Mouse (Mus musculus) forebrain, postnatal 0 days (tissue): ENCODE results near the gene Pdcd11. TPM values are rescaled to one million over a fixed set of nuclear protein-coding genes. Genes with fewer than 3 reads are reported as not detected.

ENCODE experiments used
- ATAC-seq: fragments of 200-750 bp; cut with Nextera tagmentation; 2 replicates; pipeline ENCODE4 v1.8.0; 2017; ENCODE audit warnings: mild to moderate bottlenecking, moderate library complexity
- DNase-seq: peaks from one replicate; pipeline ENCODE4 v3.0.0-alpha.2; 2015
- H3K27ac ChIP-seq: fragments of 300-500 bp; sonication (generic); 2 replicates; pipeline ENCODE4 v1.5.1; 2014; ENCODE audit warnings: low read depth, mild to moderate bottlenecking, antibody characterized with exemption, low read length, moderate library complexity, mixed read lengths
- H3K27me3 ChIP-seq: fragments of 300-500 bp; sonication (generic); 2 replicates; pipeline ENCODE4 v1.6.1; 2014; ENCODE audit warnings: mild to moderate bottlenecking, low read length, mixed read lengths; ENCODE audit not compliant: insufficient read depth
- H3K36me3 ChIP-seq: fragments of 300-500 bp; sonication (generic); 2 replicates; pipeline ENCODE4 v1.6.1; 2014; ENCODE audit warnings: mild to moderate bottlenecking, moderate library complexity; ENCODE audit not compliant: insufficient read depth
- H3K4me1 ChIP-seq: fragments of 300-500 bp; sonication (generic); 2 replicates; pipeline ENCODE4 v1.6.1; 2014; ENCODE audit warnings: antibody characterized with exemption; ENCODE audit not compliant: insufficient read depth
- H3K4me2 ChIP-seq: fragments of 300-500 bp; sonication (generic); 2 replicates; pipeline ENCODE4 v1.6.1; 2014; ENCODE audit warnings: low read depth, mild to moderate bottlenecking, moderate library complexity
- H3K4me3 ChIP-seq: fragments of 300-500 bp; sonication (generic); 2 replicates; pipeline ENCODE4 v1.5.1; 2014; ENCODE audit warnings: low read depth, low read length, mixed read lengths
- H3K9ac ChIP-seq: fragments of 300-500 bp; sonication (generic); 2 replicates; pipeline ENCODE4 v1.6.1; 2014; ENCODE audit warnings: mild to moderate bottlenecking
- H3K9me3 ChIP-seq: fragments of 300-500 bp; sonication (generic); 2 replicates; pipeline ENCODE4 v1.6.1; 2016; ENCODE audit warnings: low read length
- CTCF ChIP-seq: sonication (generic); IDR thresholded peaks from 2 replicates; pipeline ENCODE4 v1.5.1; 2016; ENCODE audit warnings: antibody characterized with exemption, control low read depth, low read depth
- WGBS: fragments of 180-500 bp; shearing (Covaris S2); extraction: QIAGEN DNeasy Blood & Tissue Kit; methylation state at CpG from one replicate; pipeline ENCODE4 v1.1.7; 2014; 5-methylcytosine and 5-hydroxymethylcytosine counted together
- polyA plus RNA-seq: library from polyadenylated mRNA; unstranded; fragments of >200 nt; fragmentation: Nextera tagmentation; extraction: Ambion mirVana; gene quantifications from 2 replicates; pipeline ENCODE4 v1.2.1, GENCODE M21; 2015
- total RNA-seq: library from RNA; depleted of rRNA; stranded (reverse); fragments of >200 nt; gene quantifications from 2 replicates; pipeline ENCODE4 v1.2.3, GENCODE M21; 2014; rRNA removed

Pdcd11 gene
- total and polyA plus RNA-seq, 2 experiments from 2014 or later: 3.8 to 17.2 TPM

DNA sequence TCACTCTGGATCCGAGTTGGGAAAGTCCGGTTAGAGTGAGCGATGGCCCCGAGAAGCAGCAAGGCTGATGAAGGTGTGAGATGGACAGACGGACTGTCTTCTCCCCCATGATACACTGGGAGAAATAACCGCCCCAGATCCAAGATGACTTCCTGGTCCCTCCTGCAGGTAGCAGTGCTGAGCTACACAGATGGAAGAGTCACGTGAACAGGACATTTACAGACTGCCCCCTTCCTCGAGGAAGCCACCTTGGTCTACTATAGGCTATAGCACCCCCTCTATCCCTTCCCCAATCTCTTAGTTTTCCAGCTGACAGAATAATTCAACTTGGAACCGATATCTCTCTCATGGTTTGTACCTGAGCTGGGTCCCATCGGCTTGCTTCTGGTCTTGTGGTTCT is 87.4 kb downstream of the Pdcd11 start:
- Histone ChIP-seq H3K9ac (no peak overlapping the region), H3K27me3 (no peaks in the 10 kb centered on the region; the same call in 1 of the 2 replicates), H3K4me2 (peak overlapping the region; percentile 88), H3K27ac (0 out of 2 replicates have a peak overlapping the region, but pooled peaks have one; percentile 83), H3K36me3 (no peaks in the 10 kb centered on the region), H3K4me1 (peaks cover 2% of the 10 kb centered on the region; the same call in 1 of the 2 replicates), H3K4me3 (peak overlapping the region; percentile 75), H3K9me3 (no peaks in the 10 kb centered on the region)
- ATAC-seq (peak; percentile 48; the same call in 1 of the 2 replicates), DNase-seq (peak; percentile 55)
- WGBS: 22% methylated on average over 10 of the region's 10 CpGs
- peak; percentile 69 for TF ChIP-seq CTCF

DNA sequence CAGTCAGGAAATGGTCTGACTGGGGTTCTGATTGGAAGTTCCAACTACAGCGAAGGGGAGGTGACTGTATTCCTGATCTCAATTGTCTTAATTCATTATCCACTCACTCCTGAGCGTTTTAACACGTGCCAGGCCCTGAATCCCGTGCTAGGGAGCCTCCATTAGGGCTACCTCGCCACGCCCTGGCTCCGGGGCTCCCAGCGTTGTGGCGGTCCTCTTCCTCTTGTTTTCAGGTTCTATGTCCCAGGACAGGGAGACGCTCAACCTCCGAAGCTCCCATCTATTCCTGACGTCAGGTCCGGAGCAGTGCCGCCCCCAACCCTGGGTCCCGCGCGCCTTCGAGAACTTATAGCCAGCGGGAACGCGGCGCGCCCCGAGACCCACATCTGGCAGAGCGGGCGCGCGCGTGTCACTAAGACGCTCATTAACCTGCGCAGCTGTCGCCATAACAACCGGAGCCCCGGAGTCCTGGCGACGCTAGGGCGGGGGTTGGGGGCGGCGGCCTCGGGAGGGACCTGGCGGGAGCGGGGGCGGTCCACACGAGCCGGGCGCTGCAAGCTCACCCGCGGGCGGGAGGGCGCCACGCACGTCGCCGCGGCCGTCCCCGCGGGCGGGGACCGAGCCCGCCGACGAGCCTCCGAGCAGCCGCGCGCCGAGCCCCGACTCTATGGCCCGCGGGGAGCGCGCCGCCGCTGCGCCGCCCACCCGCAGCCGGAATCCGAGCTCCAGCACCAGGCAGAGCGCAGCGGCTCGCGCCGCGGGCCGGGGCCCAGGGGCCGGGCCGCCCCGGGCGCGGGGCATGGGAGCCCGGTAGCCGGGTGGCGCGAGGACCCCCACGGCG is 88.1 kb downstream of the Pdcd11 start, which contains the start of gene Neurl1a:
Gene Neurl1a (plus strand): TSS at position 390 of the 841 bp plus-strand sequence.
- Histone ChIP-seq H3K27ac (peak within 1 kb of the TSS; percentile 83), H3K9ac (peak within 1 kb of the TSS; percentile 64), H3K4me1 (peaks cover 2% of the 10 kb centered on the region; the same call in 1 of the 2 replicates), H3K36me3 (no peaks in the 10 kb centered on the region), H3K4me2 (peak within 1 kb of the TSS; percentile 88), H3K27me3 (no peaks in the 10 kb centered on the region; the same call in 1 of the 2 replicates), H3K4me3 (peak within 1 kb of the TSS; percentile 75), H3K9me3 (no peaks in the 10 kb centered on the region)
- ATAC-seq: peak; percentile 83
- no peak for TF ChIP-seq CTCF
- DNase-seq: peak; percentile 84
- WGBS: 2% methylated on average over 85 of the region's 98 CpGs

DNA sequence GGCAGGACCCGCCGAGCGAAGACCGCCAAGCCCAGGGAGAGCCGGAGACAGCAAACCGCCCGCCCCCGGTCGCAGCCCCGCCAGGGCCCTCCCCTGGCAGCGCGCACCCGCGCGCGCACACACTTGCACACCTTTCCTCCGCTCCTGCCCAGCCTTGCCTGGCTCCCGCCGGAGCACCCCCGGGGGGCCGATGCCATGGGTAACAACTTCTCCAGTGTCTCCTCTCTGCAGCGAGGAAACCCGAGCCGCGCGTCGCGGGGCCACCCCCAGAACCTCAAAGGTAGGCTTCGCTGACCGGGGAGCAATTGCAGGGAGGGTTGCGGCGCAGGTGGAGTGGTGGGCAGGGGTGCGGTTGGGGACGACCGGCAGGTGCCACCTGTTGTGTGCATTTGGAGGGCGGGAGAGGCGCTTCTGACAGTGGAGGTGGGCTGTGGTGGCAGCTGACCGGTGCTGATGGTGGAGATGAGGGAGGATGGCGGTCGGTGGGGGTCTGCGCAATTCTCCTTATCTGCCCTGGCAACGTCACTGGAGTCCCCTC is 88.8 kb downstream of the Pdcd11 start:
- 1% methylated on average over 42 of the region's 42 CpGs for WGBS
- no peaks in the 10 kb centered on the region for H3K9me3 ChIP-seq
- H3K4me3 ChIP-seq: peak overlapping the region; percentile 75
- no peaks in the 10 kb centered on the region for H3K36me3 ChIP-seq
- DNase-seq (peak; percentile 43), ATAC-seq (peak; percentile 53)
- H3K4me1 ChIP-seq: peaks cover 2% of the 10 kb centered on the region; the same call in 1 of the 2 replicates
- H3K4me2 ChIP-seq: peak overlapping the region; percentile 88
- H3K27me3 ChIP-seq: no peaks in the 10 kb centered on the region; the same call in 1 of the 2 replicates
- peak overlapping the region; percentile 83 for H3K27ac ChIP-seq
- TF ChIP-seq CTCF: 0 out of 2 replicates have a peak, but pooled peaks have one; percentile 4
- H3K9ac ChIP-seq: peak overlapping the region; percentile 64

DNA sequence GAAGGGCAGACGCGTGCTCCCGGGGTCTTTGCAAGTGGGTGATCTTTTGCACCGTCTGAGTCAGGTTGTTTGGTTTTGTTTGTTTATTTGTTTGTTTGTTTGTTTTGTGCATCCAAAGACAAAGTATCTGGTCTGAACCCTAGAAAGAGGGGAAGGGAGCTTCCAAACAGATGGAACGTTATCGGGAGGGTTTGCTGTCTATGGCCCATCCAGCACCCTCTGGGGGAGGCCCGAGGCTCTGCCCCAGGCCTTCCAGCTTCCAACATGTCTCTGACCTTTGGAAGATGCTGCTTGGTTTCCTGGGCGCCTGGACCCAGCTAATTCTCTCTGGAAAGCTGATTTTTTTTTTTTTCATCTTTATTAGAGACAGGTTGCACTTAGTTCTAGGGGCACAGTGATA is 89.4 kb downstream of the Pdcd11 start:
- no peaks in the 10 kb centered on the region; the same call in 1 of the 2 replicates for H3K27me3 ChIP-seq
- no peaks in the 10 kb centered on the region for H3K36me3 ChIP-seq
- TF ChIP-seq CTCF: no peak
- peaks cover 2% of the 10 kb centered on the region; the same call in 1 of the 2 replicates for H3K4me1 ChIP-seq
- ATAC-seq (no peak), DNase-seq (no peak)
- H3K4me3 ChIP-seq: peak overlapping the region; percentile 75
- no peak overlapping the region for H3K27ac ChIP-seq
- H3K9ac ChIP-seq: peak overlapping the region; percentile 64
- peak overlapping the region; percentile 88 for H3K4me2 ChIP-seq
- WGBS: 12% methylated on average over 8 of the region's 8 CpGs
- H3K9me3 ChIP-seq: no peaks in the 10 kb centered on the region

Other genes with a start within 250 kb of the Pdcd11 start
- 115 and 156 TPM in 2 replicates for gene Ina, start 76.1 kb upstream of the Pdcd11 start, total RNA-seq
- 189 and 260 TPM in 2 replicates for gene Ina, start 76.1 kb upstream of the Pdcd11 start, polyA plus RNA-seq
- 51.8 and 69.5 TPM in 2 replicates for gene Nt5c2, start 75.6 kb upstream of the Pdcd11 start, total RNA-seq
- gene Nt5c2, start 75.6 kb upstream of the Pdcd11 start, polyA plus RNA-seq: 74.1 and 80.4 TPM in 2 replicates
- 29.9 and 33.3 TPM in 2 replicates for gene Pcgf6, start 39.9 kb upstream of the Pdcd11 start, total RNA-seq
- 13.7 and 20.9 TPM in 2 replicates for gene Pcgf6, start 39.9 kb upstream of the Pdcd11 start, polyA plus RNA-seq
- gene Taf5, start 23.0 kb upstream of the Pdcd11 start, total RNA-seq: 12.9 and 16.0 TPM in 2 replicates
- 3.0 and 3.6 TPM in 2 replicates for gene Taf5, start 23.0 kb upstream of the Pdcd11 start, polyA plus RNA-seq
- gene Usmg5, start 121 bp upstream of the Pdcd11 start, total RNA-seq: 734 and 873 TPM in 2 replicates
- gene Usmg5, start 121 bp upstream of the Pdcd11 start, polyA plus RNA-seq: 1,990 and 2,687 TPM in 2 replicates
- 1.1 and 2.9 TPM in 2 replicates for gene Calhm2, start 47.5 kb downstream of the Pdcd11 start, total RNA-seq
- gene Calhm2, start 47.5 kb downstream of the Pdcd11 start, polyA plus RNA-seq: 0.62 and 0.80 TPM in 2 replicates
- not detected in 2 replicates for gene Calhm1, start 53.5 kb downstream of the Pdcd11 start, total RNA-seq
- gene Calhm1, start 53.5 kb downstream of the Pdcd11 start, polyA plus RNA-seq: not detected in 2 replicates
- gene Calhm3, start 67.0 kb downstream of the Pdcd11 start, total RNA-seq: not detected in 2 replicates
- gene Calhm3, start 67.0 kb downstream of the Pdcd11 start, polyA plus RNA-seq: 0.19 TPM in 1 of 2 replicates, not detected in the other
- gene Neurl1a, start 88.1 kb downstream of the Pdcd11 start, total RNA-seq: 51.5 and 52.1 TPM in 2 replicates
- 11.6 and 15.7 TPM in 2 replicates for gene Neurl1a, start 88.1 kb downstream of the Pdcd11 start, polyA plus RNA-seq